Mouse (Mus musculus) erythroblast, embryonic 14.5 days (primary cell): ENCODE measurements around the gene St6galnac5.

Source experiments
- GATA1 ChIP-seq: IDR thresholded peaks from 2 replicates; pipeline ENCODE4 v1.6.1; 2012; ENCODE audit warnings: low read length, inconsistent platforms, mixed read lengths
- TAL1 ChIP-seq: IDR thresholded peaks from 3 replicates; pipeline ENCODE4 v1.6.1; 2012; ENCODE audit warnings: low read length, inconsistent platforms, mixed read lengths

- TF ChIP-seq TAL1 (no peak), GATA1 (no peak)
Observed at GRCm38 (mm10) chr3:152897196-152897595, 84.8 kb downstream of the St6galnac5 start.
